Mouse (Mus musculus) limb, embryonic 12.5 days (tissue): Measurements from ENCODE around the gene Dmbt1. TPM values are rescaled to one million over a fixed set of nuclear protein-coding genes. Genes with fewer than 3 reads are reported as not detected.
"Not testable (repeated sequence)": the region's sequence is repeated elsewhere in the genome, so short reads cannot be mapped to it uniquely, and the experiment has no call there.

Experiments used
- ATAC-seq: fragments of 200-750 bp; cut with Nextera tagmentation; 2 replicates; pipeline ENCODE4 v1.8.0; 2017; ENCODE audit warnings: low read depth, moderate TSS enrichment; ENCODE audit not compliant: insufficient number of reproducible peaks, insufficient read depth, low FRiP score, low TSS enrichment
- H3K27ac ChIP-seq: fragments of 300-500 bp; sonication (generic); 2 replicates; pipeline ENCODE4 v1.5.1; 2016; ENCODE audit warnings: mild to moderate bottlenecking, moderate library complexity
- H3K27me3 ChIP-seq: fragments of 300-500 bp; sonication (generic); 2 replicates; pipeline ENCODE4 v1.6.1; 2016; ENCODE audit warnings: mild to moderate bottlenecking, moderate library complexity
- H3K36me3 ChIP-seq: fragments of 300-500 bp; sonication (generic); 2 replicates; pipeline ENCODE4 v1.6.1; 2016; ENCODE audit warnings: mild to moderate bottlenecking, moderate library complexity
- H3K4me1 ChIP-seq: fragments of 300-500 bp; sonication (generic); replicated peaks from 2 replicates; pipeline ENCODE4 v1.6.1; 2016
- H3K4me2 ChIP-seq: fragments of 300-500 bp; sonication (generic); 2 replicates; pipeline ENCODE4 v1.6.1; 2016; ENCODE audit warnings: mild to moderate bottlenecking, moderate library complexity
- H3K4me3 ChIP-seq: fragments of 300-500 bp; sonication (generic); replicated peaks from 2 replicates; pipeline ENCODE4 v1.5.1; 2016; ENCODE audit warnings: mild to moderate bottlenecking
- H3K9ac ChIP-seq: fragments of 300-500 bp; sonication (generic); replicated peaks from 2 replicates; pipeline ENCODE4 v1.6.1; 2016; ENCODE audit warnings: mild to moderate bottlenecking, moderate library complexity
- H3K9me3 ChIP-seq: fragments of 300-500 bp; sonication (generic); 2 replicates; pipeline ENCODE4 v1.6.1; 2016; ENCODE audit warnings: mild to moderate bottlenecking, moderate library complexity
- WGBS: fragments of 180-500 bp; shearing (Covaris S2); methylation state at CpG from one replicate; pipeline ENCODE4 v1.1.7; 2016; 5-methylcytosine and 5-hydroxymethylcytosine counted together
- polyA plus RNA-seq: library from polyadenylated mRNA; unstranded; fragments of >200 nt; fragmentation: Nextera tagmentation; extraction: Ambion mirVana; gene quantifications from 2 replicates; pipeline ENCODE4 v1.2.1, GENCODE M21; 2016

Gene Dmbt1
- polyA plus RNA-seq, 1 experiment from 2014 or later, result not detected

DNA sequence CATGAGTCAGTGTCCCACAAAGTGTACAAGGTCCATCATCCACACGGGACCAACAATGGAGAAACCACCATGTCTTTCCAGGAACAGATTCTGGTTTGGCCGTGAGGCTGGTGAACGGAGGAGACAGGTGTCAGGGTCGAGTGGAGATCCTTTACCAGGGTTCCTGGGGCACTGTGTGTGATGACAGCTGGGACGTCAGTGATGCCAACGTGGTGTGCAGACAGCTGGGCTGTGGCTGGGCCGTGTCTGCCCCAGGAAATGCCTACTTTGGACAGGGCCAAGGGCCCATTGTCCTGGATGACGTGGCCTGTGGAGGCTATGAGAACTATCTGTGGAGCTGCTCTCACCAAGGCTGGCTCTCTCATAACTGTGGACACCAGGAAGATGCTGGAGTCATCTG is 18.0 kb downstream of the Dmbt1 start:
- H3K36me3 ChIP-seq, H3K4me3 ChIP-seq, H3K27me3 ChIP-seq, ATAC-seq, H3K27ac ChIP-seq, H3K9me3 ChIP-seq, H3K4me2 ChIP-seq, H3K4me1 ChIP-seq, H3K9ac ChIP-seq: not testable (repeated sequence)
- WGBS, result 89% methylated on average over 8 of the region's 8 CpGs

DNA sequence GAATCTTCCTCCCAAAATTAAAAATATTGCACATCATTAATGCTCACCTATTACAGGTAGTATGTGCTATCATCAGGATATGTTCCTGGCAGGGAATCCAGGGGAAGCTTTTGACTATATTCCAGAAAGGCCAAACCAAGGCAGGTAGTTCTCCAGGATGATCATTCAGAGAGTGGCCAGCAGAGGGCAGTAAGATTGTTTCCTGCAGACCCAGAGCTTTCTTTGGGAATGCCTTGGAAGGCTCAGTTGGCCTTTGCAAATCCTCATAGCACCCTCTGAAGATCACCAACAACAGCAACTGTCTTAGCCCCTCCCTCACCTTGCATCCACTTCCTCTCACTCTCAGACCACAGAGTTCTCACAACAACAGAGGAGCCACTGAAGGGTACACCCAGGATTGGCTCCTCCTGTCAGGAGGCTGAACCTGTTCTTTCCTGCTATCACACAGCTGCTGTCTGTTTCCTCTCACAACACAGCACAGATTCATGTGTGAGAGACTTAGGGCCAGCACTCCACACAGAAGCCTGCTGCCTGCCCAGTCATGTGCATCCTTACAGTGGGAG is 23.0 kb downstream of the Dmbt1 start:
- H3K4me1 ChIP-seq, result no peaks in the 10 kb centered on the region
- H3K27me3 ChIP-seq, result no peaks in the 10 kb centered on the region
- H3K4me2 ChIP-seq, result no peak overlapping the region
- H3K27ac ChIP-seq, result no peak overlapping the region
- H3K9me3 ChIP-seq, result no peaks in the 10 kb centered on the region
- no peak overlapping the region for H3K4me3 ChIP-seq
- no peak overlapping the region for H3K9ac ChIP-seq
- no peaks in the 10 kb centered on the region for H3K36me3 ChIP-seq
- ATAC-seq, result no peak

DNA sequence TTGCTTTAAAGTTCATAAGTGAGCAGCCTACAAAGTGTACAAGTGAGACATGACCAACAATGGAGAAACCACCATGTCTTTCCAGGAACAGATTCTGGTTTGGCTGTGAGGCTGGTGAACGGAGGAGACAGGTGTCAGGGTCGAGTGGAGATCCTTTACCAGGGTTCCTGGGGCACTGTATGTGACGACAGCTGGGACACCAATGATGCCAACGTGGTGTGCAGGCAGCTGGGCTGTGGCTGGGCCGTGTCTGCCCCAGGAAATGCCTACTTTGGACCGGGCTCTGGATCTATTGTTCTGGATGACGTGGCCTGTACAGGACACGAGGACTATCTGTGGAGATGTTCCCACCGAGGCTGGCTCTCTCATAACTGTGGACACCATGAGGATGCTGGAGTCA is 26.1 kb downstream of the Dmbt1 start:
- H3K27ac ChIP-seq, H3K4me2 ChIP-seq, H3K9ac ChIP-seq, H3K9me3 ChIP-seq, H3K27me3 ChIP-seq, ATAC-seq, H3K4me3 ChIP-seq, H3K36me3 ChIP-seq, H3K4me1 ChIP-seq: not testable (repeated sequence)
- WGBS, result 74% methylated on average over 9 of the region's 9 CpGs

DNA sequence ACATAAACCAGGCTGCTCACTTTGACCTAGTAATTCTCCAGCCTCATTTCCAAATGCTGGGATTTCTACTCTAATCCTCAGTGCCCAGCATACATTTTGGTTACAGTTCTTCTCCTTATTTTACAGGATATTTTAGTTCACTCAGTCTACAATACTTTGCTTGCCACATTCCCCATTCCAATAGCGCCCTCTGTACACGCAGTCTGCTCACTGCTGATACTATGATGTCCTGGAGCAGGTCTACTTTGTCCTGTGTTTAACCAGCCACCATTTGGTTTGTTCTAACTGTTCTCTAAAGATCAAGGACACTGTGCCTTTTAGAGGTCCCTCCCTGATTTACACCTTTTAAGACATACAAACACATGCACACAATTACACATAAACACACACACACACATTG is 28.0 kb downstream of the Dmbt1 start:
- ATAC-seq, result not testable (repeated sequence)

DNA sequence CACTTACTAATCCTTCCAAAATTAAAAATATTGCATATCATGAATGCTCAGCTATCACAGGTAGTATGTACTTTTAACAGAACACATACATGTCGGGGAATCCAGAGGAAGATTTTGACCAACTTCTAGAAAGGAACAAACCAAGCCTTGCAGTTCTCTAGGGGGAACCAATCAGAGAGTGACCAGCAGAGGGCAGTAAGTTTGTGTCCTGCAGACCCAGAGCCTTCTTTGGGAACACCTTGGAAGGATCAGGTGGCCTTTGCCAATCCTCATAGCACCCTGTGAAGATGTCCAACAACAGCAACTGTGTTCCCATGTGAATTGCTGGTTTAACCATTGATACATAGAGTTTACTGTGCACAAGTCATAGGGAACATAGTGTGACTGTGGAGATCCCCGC is 30.7 kb downstream of the Dmbt1 start:
- 88% methylated on average over 2 of the region's 2 CpGs for WGBS
- Histone ChIP-seq H3K27me3 (no peaks in the 10 kb centered on the region), H3K4me3 (no peak overlapping the region), H3K27ac (no peak overlapping the region), H3K36me3 (no peaks in the 10 kb centered on the region), H3K4me1 (no peaks in the 10 kb centered on the region), H3K4me2 (no peak overlapping the region), H3K9ac (no peak overlapping the region), H3K9me3 (no peaks in the 10 kb centered on the region)
- ATAC-seq, result no peak

More for the DNA sequence above, 28.0 kb downstream of the Dmbt1 start:
- not testable (repeated sequence) for H3K4me2 ChIP-seq, H3K27ac ChIP-seq, H3K36me3 ChIP-seq, H3K9ac ChIP-seq, H3K27me3 ChIP-seq, H3K4me3 ChIP-seq, H3K4me1 ChIP-seq, H3K9me3 ChIP-seq
- WGBS, result 61% methylated on average over 2 of the region's 2 CpGs

DNA sequence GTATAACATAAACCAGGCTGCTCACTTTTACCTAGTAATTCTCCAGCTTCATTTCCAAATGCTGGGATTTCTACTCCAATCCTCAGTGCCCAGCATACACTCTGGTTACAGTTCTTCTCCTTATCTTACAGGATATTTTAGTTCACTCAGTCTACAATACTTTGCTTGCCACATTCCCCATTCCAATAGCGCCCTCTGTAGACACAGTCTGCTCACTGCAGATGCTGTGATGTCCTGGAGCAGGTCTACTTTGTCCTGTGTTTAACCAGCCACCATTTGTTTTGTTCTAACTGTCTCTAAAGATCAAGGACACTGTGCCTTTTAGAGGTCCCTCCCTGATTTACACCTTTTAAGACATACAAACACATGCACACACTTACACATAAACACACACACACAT is 36.3 kb downstream of the Dmbt1 start:
- WGBS, result 9% methylated on average over 1 of the region's 1 CpGs
- not testable (repeated sequence) for H3K4me2 ChIP-seq, H3K27me3 ChIP-seq

DNA sequence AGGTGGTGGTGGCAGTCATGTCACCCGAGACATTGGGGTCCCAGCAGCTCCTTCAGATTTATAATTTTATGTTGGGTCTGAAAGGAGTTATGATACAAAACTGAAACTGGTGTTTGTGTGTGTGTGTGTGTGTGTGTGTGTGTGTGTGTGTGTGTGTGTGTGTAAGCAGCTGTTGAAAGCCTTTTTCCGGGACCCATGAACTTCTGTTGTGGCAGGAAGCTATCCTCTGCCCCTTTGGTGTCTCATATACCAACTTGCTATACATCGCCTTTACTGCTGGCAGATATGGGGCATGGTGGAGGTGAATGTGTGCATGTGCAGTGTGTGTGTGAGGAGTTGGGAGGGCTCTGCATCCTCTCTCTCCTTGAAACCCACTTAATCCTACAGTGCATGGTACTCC is 41.6 kb downstream of the Dmbt1 start:
- H3K4me1 ChIP-seq, H3K27ac ChIP-seq, H3K4me2 ChIP-seq, H3K9me3 ChIP-seq, H3K27me3 ChIP-seq, ATAC-seq, H3K36me3 ChIP-seq, H3K4me3 ChIP-seq, H3K9ac ChIP-seq: not testable (repeated sequence)
- 97% methylated on average over 2 of the region's 3 CpGs for WGBS

More for the DNA sequence above, 36.3 kb downstream of the Dmbt1 start:
- H3K4me1 ChIP-seq, H3K9ac ChIP-seq, H3K9me3 ChIP-seq, H3K36me3 ChIP-seq, H3K4me3 ChIP-seq, ATAC-seq, H3K27ac ChIP-seq: not testable (repeated sequence)

DNA sequence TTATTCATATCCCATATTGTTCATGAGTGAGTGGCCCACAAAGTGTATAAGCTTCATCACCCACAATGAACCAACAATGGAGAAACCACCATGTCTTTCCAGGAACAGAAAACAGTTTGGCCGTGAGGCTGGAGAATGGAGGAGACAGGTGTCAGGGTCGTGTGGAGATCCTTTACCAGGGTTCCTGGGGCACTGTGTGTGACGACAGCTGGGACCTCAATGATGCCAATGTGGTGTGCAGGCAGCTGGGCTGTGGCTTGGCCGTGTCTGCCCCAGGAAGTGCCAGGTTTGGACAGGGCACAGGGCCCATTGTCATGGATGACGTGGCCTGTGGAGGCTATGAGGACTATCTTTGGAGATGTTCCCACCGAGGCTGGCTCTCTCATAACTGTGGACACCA is 42.2 kb downstream of the Dmbt1 start:
- not testable (repeated sequence) for ATAC-seq, H3K4me1 ChIP-seq, H3K27me3 ChIP-seq, H3K4me3 ChIP-seq, H3K27ac ChIP-seq, H3K9ac ChIP-seq, H3K4me2 ChIP-seq, H3K36me3 ChIP-seq, H3K9me3 ChIP-seq
- WGBS, result 84% methylated on average over 6 of the region's 6 CpGs

DNA sequence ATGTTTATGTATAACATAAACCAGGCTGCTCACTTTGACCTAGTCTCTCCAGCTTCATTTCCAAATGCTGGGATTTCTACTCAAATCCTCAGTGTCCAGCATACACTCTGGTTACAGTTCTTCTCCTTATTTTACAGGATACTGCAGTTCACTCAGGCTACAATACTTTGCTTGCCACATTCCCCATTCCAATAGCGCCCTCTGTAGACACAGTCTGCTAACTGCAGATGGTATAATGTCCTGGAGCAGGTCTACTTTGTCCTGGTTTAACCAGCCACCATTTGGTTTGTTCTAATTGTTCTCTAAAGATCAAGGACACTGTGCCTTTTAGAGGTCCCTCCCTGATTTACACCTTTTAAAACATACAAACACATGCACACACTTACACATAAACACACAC is 44.1 kb downstream of the Dmbt1 start:
- H3K27ac ChIP-seq, result no peak overlapping the region
- no peak overlapping the region for H3K9ac ChIP-seq
- no peaks in the 10 kb centered on the region for H3K4me1 ChIP-seq
- H3K4me2 ChIP-seq, result no peak overlapping the region
- H3K27me3 ChIP-seq, result no peaks in the 10 kb centered on the region
- H3K9me3 ChIP-seq, result no peaks in the 10 kb centered on the region
- H3K4me3 ChIP-seq, result no peak overlapping the region
- no peaks in the 10 kb centered on the region for H3K36me3 ChIP-seq
- no peak for ATAC-seq
- 0% methylated on average over 1 of the region's 1 CpGs for WGBS

DNA sequence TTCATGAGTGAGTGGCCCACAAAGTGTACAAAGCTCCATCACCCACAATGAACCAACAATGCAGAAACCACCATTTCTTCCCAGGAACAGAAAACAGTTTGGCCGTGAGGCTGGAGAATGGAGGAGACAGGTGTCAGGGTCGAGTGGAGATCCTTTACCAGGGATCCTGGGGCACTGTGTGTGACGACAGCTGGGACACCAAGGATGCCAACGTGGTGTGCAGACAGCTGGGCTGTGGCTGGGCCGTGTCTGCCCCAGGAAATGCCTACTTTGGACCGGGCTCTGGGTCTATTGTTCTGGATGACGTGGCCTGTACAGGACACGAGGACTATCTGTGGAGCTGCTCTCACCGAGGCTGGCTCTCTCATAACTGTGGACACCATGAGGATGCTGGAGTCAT is 50.5 kb downstream of the Dmbt1 start:
- H3K4me2 ChIP-seq, H3K4me1 ChIP-seq: not testable (repeated sequence)

DNA sequence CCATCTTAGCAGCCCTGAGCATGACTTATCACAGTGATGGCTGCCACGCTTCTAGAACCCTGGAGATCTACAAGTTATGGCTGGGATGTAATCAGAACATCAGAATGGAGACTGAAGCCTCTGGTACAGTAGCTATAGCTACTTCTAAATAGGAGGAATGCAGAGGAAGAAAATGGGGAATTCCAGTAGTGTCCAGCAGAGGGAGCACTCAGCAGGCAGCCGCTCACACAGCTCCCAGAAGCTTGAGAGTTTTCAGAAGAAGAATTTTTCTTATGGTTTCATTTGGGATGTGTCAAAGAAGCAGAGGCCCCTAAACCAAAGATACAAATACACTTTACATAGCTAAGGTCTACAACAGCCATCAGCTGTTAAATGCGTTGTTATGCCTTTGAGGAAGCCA is 80.6 kb downstream of the Dmbt1 start:
- Histone ChIP-seq H3K27ac (no peak overlapping the region), H3K9me3 (no peaks in the 10 kb centered on the region), H3K27me3 (no peaks in the 10 kb centered on the region), H3K4me2 (no peak overlapping the region), H3K4me3 (no peak overlapping the region), H3K9ac (no peak overlapping the region), H3K4me1 (no peaks in the 10 kb centered on the region), H3K36me3 (no peaks in the 10 kb centered on the region)
- WGBS, result 23% methylated on average over 3 of the region's 3 CpGs
- no peak for ATAC-seq

More for the DNA sequence above, 50.5 kb downstream of the Dmbt1 start:
- H3K9me3 ChIP-seq, ATAC-seq, H3K4me3 ChIP-seq, H3K9ac ChIP-seq, H3K27me3 ChIP-seq, H3K27ac ChIP-seq, H3K36me3 ChIP-seq: not testable (repeated sequence)
- WGBS, result 82% methylated on average over 9 of the region's 9 CpGs

DNA sequence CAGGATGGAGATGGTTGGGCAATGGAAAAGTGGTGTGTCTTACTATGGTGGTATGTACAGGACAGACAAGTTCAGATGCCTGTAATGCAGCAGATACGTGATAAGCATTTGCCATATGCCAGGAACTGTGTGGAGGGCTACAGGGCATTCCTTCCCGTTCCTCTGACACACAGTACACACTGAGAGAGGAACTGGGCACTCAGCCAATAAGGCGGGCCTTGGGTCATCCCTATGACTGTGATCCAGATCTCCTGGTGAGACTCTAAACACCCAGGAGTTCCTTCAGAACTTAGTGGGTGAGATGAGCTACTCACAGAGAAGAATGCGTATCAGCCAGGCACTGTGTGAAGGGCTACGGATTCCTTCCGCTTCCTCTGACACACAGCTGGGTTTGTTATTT is 81.8 kb downstream of the Dmbt1 start:
- Histone ChIP-seq H3K4me1 (no peaks in the 10 kb centered on the region), H3K4me2 (no peak overlapping the region), H3K9me3 (no peaks in the 10 kb centered on the region), H3K36me3 (no peaks in the 10 kb centered on the region), H3K9ac (no peak overlapping the region), H3K27ac (no peak overlapping the region), H3K27me3 (no peaks in the 10 kb centered on the region), H3K4me3 (no peak overlapping the region)
- ATAC-seq, result no peak
- 83% methylated on average over 6 of the region's 6 CpGs for WGBS
